Mouse (Mus musculus) cortical plate, adult 2 months (tissue): Measurements from ENCODE around the gene Ephb1. TPM values are rescaled to one million over a fixed set of nuclear protein-coding genes. Genes with fewer than 3 reads are reported as not detected.

ENCODE experiments used
- H3K27ac ChIP-seq: fragments of 200-500 bp; 2 replicates; pipeline ENCODE4 v1.5.1; 2012; ENCODE audit warnings: low read length, control low read depth, inconsistent platforms; ENCODE audit not compliant: insufficient read depth
- H3K4me1 ChIP-seq: fragments of 200-500 bp; 2 replicates; pipeline ENCODE4 v1.6.1; 2011; ENCODE audit warnings: low read length; ENCODE audit not compliant: control insufficient read depth, insufficient read depth
- H3K4me3 ChIP-seq: fragments of 200-500 bp; 2 replicates; pipeline ENCODE4 v1.5.1; 2011; ENCODE audit warnings: mild to moderate bottlenecking, low read length, control low read depth; ENCODE audit not compliant: insufficient read depth
- CTCF ChIP-seq: fragments of 200-500 bp; IDR thresholded peaks from 2 replicates; pipeline ENCODE4 v1.5.1; 2011; ENCODE audit warnings: mild to moderate bottlenecking, control low read depth, low read length; ENCODE audit not compliant: insufficient read depth; ENCODE audit errors: extremely low read depth
- POLR2A ChIP-seq: fragments of 200-500 bp; IDR thresholded peaks from 2 replicates; pipeline ENCODE4 v1.6.1; 2011; ENCODE audit warnings: mild to moderate bottlenecking, low read length, control low read depth; ENCODE audit not compliant: insufficient read depth; ENCODE audit errors: extremely low read depth
- polyA plus RNA-seq: library from polyadenylated mRNA; depleted of rRNA; stranded (reverse); fragments of >200 nt; gene quantifications from 2 replicates; pipeline ENCODE4 v1.2.3, GENCODE M21; 2012

Gene Ephb1
- polyA plus RNA-seq, 1 experiment = 30.8 TPM

- Histone ChIP-seq H3K27ac (no peak overlapping the region), H3K4me3 (no peak overlapping the region), H3K4me1 (no peaks in the 10 kb centered on the region)
- TF ChIP-seq POLR2A (no peak), CTCF (no peak)
These were observed 56.5 kb downstream of the Ephb1 start for GRCm38 (mm10) chr9:102297986-102298385.

- Histone ChIP-seq H3K27ac (no peak overlapping the region), H3K4me3 (no peak overlapping the region), H3K4me1 (no peaks in the 10 kb centered on the region)
- TF ChIP-seq POLR2A = no peak
- no peak for TF ChIP-seq CTCF
These were observed 57.3 kb downstream of the Ephb1 start for GRCm38 (mm10) chr9:102297176-102297575.

- TF ChIP-seq CTCF = no peak
- no peak for TF ChIP-seq POLR2A
- Histone ChIP-seq H3K4me1 (no peaks in the 10 kb centered on the region), H3K4me3 (no peak overlapping the region), H3K27ac (no peak overlapping the region)
These were observed 60.9 kb downstream of the Ephb1 start for GRCm38 (mm10) chr9:102293605-102294004.

- H3K4me3 ChIP-seq = no peak overlapping the region
- no peak overlapping the region for H3K27ac ChIP-seq
- TF ChIP-seq CTCF (no peak), POLR2A (no peak)
- no peaks in the 10 kb centered on the region for H3K4me1 ChIP-seq
These were observed 63.3 kb downstream of the Ephb1 start for GRCm38 (mm10) chr9:102291230-102291629.

GRCm38 (mm10) chr9:102288356-102288755 is 66.1 kb downstream of the Ephb1 start:
- no peaks in the 10 kb centered on the region for H3K4me1 ChIP-seq
- TF ChIP-seq POLR2A (no peak), CTCF (no peak)
- H3K4me3 ChIP-seq = no peak overlapping the region
- no peak overlapping the region for H3K27ac ChIP-seq

- TF ChIP-seq POLR2A (no peak), CTCF (no peak)
- Histone ChIP-seq H3K4me3 (no peak overlapping the region), H3K27ac (no peak overlapping the region), H3K4me1 (peaks cover 2% of the 10 kb centered on the region; the same call in 1 of the 2 replicates)
These were observed 78.6 kb downstream of the Ephb1 start for GRCm38 (mm10) chr9:102275931-102276330.

GRCm38 (mm10) chr9:102274016-102274415 is 80.5 kb downstream of the Ephb1 start:
- no peak overlapping the region for H3K27ac ChIP-seq
- TF ChIP-seq CTCF (no peak), POLR2A (no peak)
- H3K4me1 ChIP-seq = peaks cover 2% of the 10 kb centered on the region; the same call in 1 of the 2 replicates
- H3K4me3 ChIP-seq = no peak overlapping the region

- no peak overlapping the region for H3K27ac ChIP-seq
- TF ChIP-seq POLR2A (no peak), CTCF (no peak)
- peaks cover 2% of the 10 kb centered on the region; the same call in 1 of the 2 replicates for H3K4me1 ChIP-seq
- H3K4me3 ChIP-seq = no peak overlapping the region
These were observed 81.1 kb downstream of the Ephb1 start for GRCm38 (mm10) chr9:102273469-102273808.

- H3K27ac ChIP-seq = no peak overlapping the region
- H3K4me3 ChIP-seq = no peak overlapping the region
- peaks cover 4% of the 10 kb centered on the region for H3K4me1 ChIP-seq
- TF ChIP-seq POLR2A (no peak), CTCF (no peak)
These were observed 81.6 kb downstream of the Ephb1 start for GRCm38 (mm10) chr9:102272731-102273468.

- TF ChIP-seq POLR2A (no peak), CTCF (no peak)
- Histone ChIP-seq H3K4me1 (peaks cover 3% of the 10 kb centered on the region), H3K4me3 (no peak overlapping the region), H3K27ac (no peak overlapping the region)
These were observed 84.0 kb downstream of the Ephb1 start for GRCm38 (mm10) chr9:102270496-102270895.
